Mouse (Mus musculus) CH12.LX (cell line): ENCODE data around the gene Trpc2.

Source experiments
- CTCF ChIP-seq, 2 experiments: IDR thresholded peaks in 1 of 2; conservative IDR thresholded peaks in 1 of 2; 2 replicates each; pipeline ENCODE4 v1.5.1; 2011 to 2012; ENCODE audit warnings: low read depth in 2 of 2, low read length in 2 of 2, improper control_type of control experiment in 1 of 2, inconsistent platforms in 1 of 2, mild to moderate bottlenecking in 1 of 2, moderate library complexity in 1 of 2
- POLR2A ChIP-seq: IDR thresholded peaks from 2 replicates; pipeline ENCODE4 v1.6.1; 2011; ENCODE audit warnings: low read depth, mild to moderate bottlenecking, improper control_type of control experiment, low read length

- TF ChIP-seq CTCF (conservative IDR thresholded peaks at IDR 0.05 in 1 of 2, IDR thresholded peaks at IDR 0.05 in 1 of 2; ENCODE audit: low read depth in 2 of 2, low read length in 2 of 2): no peak
- TF ChIP-seq POLR2A: no peak
Measured at GRCm38 (mm10) chr7:102109746-102110145, 26.8 kb downstream of the Trpc2 start.
